Mouse (Mus musculus) kidney, adult 2 months (tissue): ENCODE results near the gene Cyp27a1.

ENCODE experiments used
- CTCF ChIP-seq: fragments of 200-500 bp; conservative IDR thresholded peaks from 2 replicates; pipeline ENCODE4 v1.5.1; 2011; ENCODE audit warnings: low read depth, mild to moderate bottlenecking, control low read depth, low read length, moderate library complexity, mixed read lengths; ENCODE audit not compliant: insufficient read depth, insufficient read length
- POLR2A ChIP-seq: fragments of 200-500 bp; IDR thresholded peaks from one replicate; pipeline ENCODE4 v1.6.1; 2011; ENCODE audit warnings: low read depth, low read length, control low read depth

DNA sequence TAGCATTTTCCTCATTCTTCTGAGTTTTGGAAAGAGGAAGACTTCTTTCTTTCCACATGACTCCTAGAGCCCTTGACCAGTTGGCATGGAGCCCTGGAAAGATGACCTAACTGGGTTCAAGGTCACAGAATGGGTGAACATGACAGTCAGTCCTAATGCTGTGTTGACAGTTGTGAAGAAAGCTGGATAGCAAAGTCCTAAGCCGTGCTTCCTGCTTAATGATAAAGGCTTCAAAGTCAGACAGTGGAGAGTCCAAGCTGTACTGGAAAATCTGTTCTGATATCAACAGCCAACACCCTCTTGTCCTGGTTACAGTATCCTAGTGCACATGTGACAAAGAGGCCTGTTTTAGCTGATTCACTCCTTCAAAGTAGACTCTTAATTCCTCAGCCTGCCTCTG lies 14.6 kb upstream of the Cyp27a1 start:
- TF ChIP-seq CTCF (no peak), POLR2A (no peak)
